Mouse (Mus musculus) midbrain, embryonic 15.5 days (tissue): ENCODE measurements around the gene Scap. TPM values are rescaled to one million over a fixed set of nuclear protein-coding genes. Genes with fewer than 3 reads are reported as not detected.

Source experiments
- polyA plus RNA-seq: library from polyadenylated mRNA; unstranded; fragments of >200 nt; fragmentation: Nextera tagmentation; extraction: Ambion mirVana; gene quantifications from 2 replicates; pipeline ENCODE4 v1.2.1, GENCODE M21; 2015

The Scap gene
- polyA plus RNA-seq, 1 experiment from 2014 or later = 64.9 TPM

Other genes starting within 250 kb of the Scap start
- gene Smarcc1, start 215.6 kb upstream of the Scap start, polyA plus RNA-seq = 110 and 112 TPM in 2 replicates
- gene Dhx30, start 215.5 kb upstream of the Scap start, polyA plus RNA-seq = 182 and 199 TPM in 2 replicates
- 175 and 191 TPM in 2 replicates for gene Cspg5, start 89.5 kb upstream of the Scap start, polyA plus RNA-seq
- 44.8 and 48.4 TPM in 2 replicates for gene Elp6, start 28.1 kb upstream of the Scap start, polyA plus RNA-seq
- 25.8 and 27.8 TPM in 2 replicates for gene Ptpn23, start 74.9 kb downstream of the Scap start, polyA plus RNA-seq
- gene Ngp, start 86.5 kb downstream of the Scap start, polyA plus RNA-seq = 1.1 and 2.3 TPM in 2 replicates
- 27.9 and 29.0 TPM in 2 replicates for gene Klhl18, start 143.4 kb downstream of the Scap start, polyA plus RNA-seq
- gene Kif9, start 143.7 kb downstream of the Scap start, polyA plus RNA-seq = 4.6 and 4.8 TPM in 2 replicates
- 36.3 and 37.4 TPM in 2 replicates for gene Setd2, start 199.3 kb downstream of the Scap start, polyA plus RNA-seq